Mouse (Mus musculus) ES-Bruce4 (cell line): Measurements from ENCODE around the gene Nlrp14.

Experiments used
- CTCF ChIP-seq: IDR thresholded peaks from one replicate; pipeline ENCODE4 v1.8.1; 2011; ENCODE audit warnings: low read depth, low read length
- EP300 ChIP-seq: IDR thresholded peaks from 2 replicates; pipeline ENCODE4 v1.6.1; 2011; ENCODE audit warnings: low read depth, low read length; ENCODE audit not compliant: insufficient read depth
- POLR2A ChIP-seq: IDR thresholded peaks from one replicate; pipeline ENCODE4 v1.8.1; 2011; ENCODE audit warnings: low read length; ENCODE audit not compliant: insufficient read depth

- no peak for TF ChIP-seq CTCF
- no peak for TF ChIP-seq EP300
- TF ChIP-seq POLR2A, result no peak
Observed at GRCm38 (mm10) chr7:107241371-107241883, 74.6 kb downstream of the Nlrp14 start.
